Comparison of ENCODE assay signal across 25 mouse cellular contexts in the genomic region with DNA sequence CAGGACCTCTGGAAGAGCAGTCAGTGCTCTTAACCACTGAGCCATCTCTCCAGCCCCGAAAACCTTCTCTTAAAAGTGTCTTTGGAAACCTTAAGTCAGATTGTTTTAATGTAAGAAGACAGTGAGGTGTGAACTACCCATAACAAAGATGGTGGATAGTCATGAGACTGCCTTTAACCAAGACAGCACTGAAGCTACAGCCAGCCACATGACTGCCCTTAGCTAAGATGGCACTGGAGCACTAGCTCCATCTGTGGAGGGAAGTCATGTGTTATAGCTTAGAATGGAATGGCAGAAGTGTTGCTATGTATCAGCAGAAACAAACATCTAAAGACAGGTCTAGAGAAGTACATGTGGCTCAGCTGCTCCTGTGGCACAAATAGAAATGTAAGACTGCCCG.
DNase-seq lines count a peak whose midpoint lies in the region; ATAC-seq and TF ChIP-seq lines count a peak whose summit lies in the region.
"Had no signal": no experiment of that assay in that cellular context is flagged by ENCODE, and none has a peak within 500 bp of the region (broad histone marks: within the 10 kb centered on the region; RNA-seq: fewer than 3 reads in every experiment).

No protein-coding gene starts in this region.

- H3K4me2 ChIP-seq in forebrain, postnatal 0 days (ENCODE audit: low read depth): no peak overlapping the region
- H3K4me2 ChIP-seq: embryonic facial prominence, embryonic 13.5 days; embryonic facial prominence, embryonic 15.5 days; forebrain, embryonic 13.5 days; forebrain, embryonic 15.5 days had no signal

- no peaks in the 10 kb centered on the region for H3K36me3 ChIP-seq in forebrain, postnatal 0 days (ENCODE audit: insufficient read depth)
- no peaks in the 10 kb centered on the region for H3K36me3 ChIP-seq in forebrain, embryonic 10.5 days (replicated peaks)
- H3K36me3 ChIP-seq: embryonic facial prominence, embryonic 13.5 days; embryonic facial prominence, embryonic 15.5 days; forebrain, embryonic 15.5 days; G1E had no signal

- no peak overlapping the region for H3K4me3 ChIP-seq in forebrain, postnatal 0 days (ENCODE audit: low read depth, low read length)
- H3K4me3 ChIP-seq in forebrain, embryonic 10.5 days: no peak overlapping the region
- H3K4me3 ChIP-seq: embryonic facial prominence, embryonic 13.5 days; embryonic facial prominence, embryonic 15.5 days; erythroblast, embryonic 14.5 days; forebrain, embryonic 13.5 days; forebrain, embryonic 15.5 days had no signal

- H3K9me3 ChIP-seq in forebrain, postnatal 0 days (ENCODE audit: low read length): no peaks in the 10 kb centered on the region
- H3K9me3 ChIP-seq in forebrain, embryonic 10.5 days: no peaks in the 10 kb centered on the region
- H3K9me3 ChIP-seq: embryonic facial prominence, embryonic 13.5 days; embryonic facial prominence, embryonic 15.5 days; forebrain, embryonic 13.5 days; forebrain, embryonic 15.5 days had no signal

- no peak overlapping the region for H3K9ac ChIP-seq in forebrain, postnatal 0 days
- H3K9ac ChIP-seq: embryonic facial prominence, embryonic 13.5 days; embryonic facial prominence, embryonic 15.5 days; forebrain, embryonic 13.5 days; forebrain, embryonic 15.5 days had no signal

- H3K4me1 ChIP-seq in forebrain, postnatal 0 days (ENCODE audit: insufficient read depth): no peaks in the 10 kb centered on the region
- peaks cover 18% of the 10 kb centered on the region for H3K4me1 ChIP-seq in forebrain, embryonic 10.5 days
- H3K4me1 ChIP-seq: embryonic facial prominence, embryonic 13.5 days; embryonic facial prominence, embryonic 15.5 days; forebrain, embryonic 13.5 days; forebrain, embryonic 15.5 days had no signal

- no peak for TF ChIP-seq CTCF in forebrain, postnatal 0 days (IDR thresholded peaks at IDR 0.05; ENCODE audit: low read depth)

- H3K27me3 ChIP-seq in forebrain, postnatal 0 days (ENCODE audit: insufficient read depth, low read length): no peaks in the 10 kb centered on the region
- no peaks in the 10 kb centered on the region for H3K27me3 ChIP-seq in forebrain, embryonic 10.5 days (ENCODE audit: poor library complexity, severe bottlenecking)
- H3K27me3 ChIP-seq: CH12.LX; embryonic facial prominence, embryonic 13.5 days; embryonic facial prominence, embryonic 15.5 days; forebrain, embryonic 13.5 days; forebrain, embryonic 15.5 days; Patski had no signal

- 95% methylated on average over 2 of the region's 2 CpGs for WGBS in forebrain, postnatal 0 days
- WGBS in forebrain, embryonic 10.5 days: 95% methylated on average over 2 of the region's 2 CpGs

- DNase-seq in forebrain, postnatal 0 days: no peak
- DNase-seq in forebrain, embryonic 10.5 days (ENCODE audit: extremely low spot score, low spot score): no peak
- peak; percentile 69 for DNase-seq in R1 (ENCODE audit: low read depth, low spot score)
- no peak for DNase-seq in adrenal gland, adult 2 months
- DNase-seq: adrenal gland, postnatal 10 days; adrenal gland, postnatal 25 days; B cell, adult 2 months; cerebellum, adult 11 months; cerebellum, adult 18-20 months; cerebellum, adult 8-10 months; cerebellum, adult 9-11 months; cerebellum, postnatal 14 days; cerebellum, postnatal 36 days; embryo, embryonic 11 days had no signal

- no peak overlapping the region for H3K27ac ChIP-seq in forebrain, postnatal 0 days (ENCODE audit: low read depth, low read length)
- no peak overlapping the region for H3K27ac ChIP-seq in forebrain, embryonic 10.5 days
- H3K27ac ChIP-seq: embryonic facial prominence, embryonic 13.5 days; embryonic facial prominence, embryonic 15.5 days; forebrain, embryonic 13.5 days; forebrain, embryonic 15.5 days had no signal

- peak; percentile 51; the same call in 1 of the 2 replicates for ATAC-seq in forebrain, postnatal 0 days
- ATAC-seq in granulocyte monocyte progenitor cell, adult 5-6 weeks (replicated peaks; ENCODE audit: poor library complexity, severe bottlenecking): no peak
- ATAC-seq: activated CD4-positive, CD25-positive, alpha-beta regulatory T cell, adult 4 months; CD4-positive, CD25-positive, alpha-beta regulatory T cell, adult 4 months; forebrain, embryonic 13.5 days; forebrain, embryonic 15.5 days; Patski had no signal
